Mouse (Mus musculus) liver, embryonic 14.5 days (tissue): ENCODE measurements around the gene Mindy4.

Source experiments
- CTCF ChIP-seq: IDR thresholded peaks from 2 replicates; pipeline ENCODE4 v1.5.1; 2016; ENCODE audit warnings: antibody characterized with exemption, low read depth, control low read depth
- EP300 ChIP-seq: IDR thresholded peaks from 2 replicates; pipeline ENCODE4 v1.6.1; 2016; ENCODE audit warnings: antibody characterized with exemption, low read depth

DNA sequence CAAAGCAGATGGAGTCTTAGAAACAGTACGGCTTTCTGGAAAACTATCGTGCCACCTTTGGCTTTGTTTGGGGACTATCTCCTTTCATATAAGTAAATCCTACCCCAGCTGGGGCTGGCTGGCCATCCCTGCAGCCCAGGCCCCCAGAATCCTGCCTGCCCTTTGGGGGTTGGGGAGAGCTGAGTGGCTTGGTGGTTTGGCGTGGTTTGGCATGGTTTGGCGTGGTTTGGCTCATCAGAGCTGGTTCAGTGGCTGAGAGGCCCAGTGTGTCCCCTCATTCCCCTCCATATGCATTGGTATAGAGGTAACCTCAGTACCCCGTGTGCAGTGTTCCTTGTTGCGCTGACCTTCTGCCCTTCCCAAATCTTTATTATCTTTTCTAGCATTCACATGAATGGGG, 74.9 kb downstream of the Mindy4 start:
- no peak for TF ChIP-seq CTCF
- no peak for TF ChIP-seq EP300
